Mouse (Mus musculus) heart, embryonic 14.5 days (tissue): Measurements from ENCODE around the gene Arhgap22. TPM values are rescaled to one million over a fixed set of nuclear protein-coding genes. Genes with fewer than 3 reads are reported as not detected.

Experiments used
- ATAC-seq: fragments of 200-750 bp; cut with Nextera tagmentation; 2 replicates; pipeline ENCODE4 v1.8.0; 2017; ENCODE audit warnings: low read depth, moderate TSS enrichment; ENCODE audit not compliant: insufficient number of reproducible peaks, insufficient read depth, low FRiP score
- H3K27ac ChIP-seq, 2 experiments: fragments of 200-500 bp in 1 of 2; fragments of 300-500 bp in 1 of 2; sonication (generic) in 1 of 2; replicated peaks in 1 of 2; 2 replicates each; pipeline ENCODE4 v1.5.1; 2012 to 2014; ENCODE audit warnings: low read depth in 2 of 2, low read length in 2 of 2, control low read depth in 1 of 2, mild to moderate bottlenecking in 1 of 2, mixed read lengths in 1 of 2; ENCODE audit not compliant: control insufficient read depth in 1 of 2, insufficient read depth in 1 of 2
- H3K27me3 ChIP-seq: fragments of 300-500 bp; sonication (generic); 2 replicates; pipeline ENCODE4 v1.6.1; 2014; ENCODE audit warnings: mild to moderate bottlenecking, low read length, control low read depth; ENCODE audit not compliant: control insufficient read depth, insufficient read depth
- H3K36me3 ChIP-seq: fragments of 300-500 bp; sonication (generic); 2 replicates; pipeline ENCODE4 v1.6.1; 2014; ENCODE audit warnings: mild to moderate bottlenecking, control low read depth, low read length, mixed read lengths; ENCODE audit not compliant: control insufficient read depth, insufficient read depth
- H3K4me1 ChIP-seq, 2 experiments: fragments of 200-500 bp in 1 of 2; fragments of 300-500 bp in 1 of 2; sonication (generic) in 1 of 2; 2 replicates each; pipeline ENCODE4 v1.6.1; 2012 to 2014; ENCODE audit warnings: low read length in 2 of 2, control low read depth in 1 of 2, mixed read lengths in 1 of 2; ENCODE audit not compliant: control insufficient read depth in 2 of 2, insufficient read depth in 2 of 2
- H3K4me2 ChIP-seq: fragments of 300-500 bp; sonication (generic); 2 replicates; pipeline ENCODE4 v1.6.1; 2014; ENCODE audit warnings: mild to moderate bottlenecking, low read length
- H3K4me3 ChIP-seq, 2 experiments: fragments of 200-500 bp in 1 of 2; fragments of 300-500 bp in 1 of 2; sonication (generic) in 1 of 2; 2 replicates each; pipeline ENCODE4 v1.5.1; 2012 to 2014; ENCODE audit warnings: low read length in 2 of 2, mild to moderate bottlenecking in 2 of 2, control low read depth in 1 of 2, low read depth in 1 of 2, moderate library complexity in 1 of 2; ENCODE audit not compliant: control insufficient read depth in 1 of 2, insufficient read depth in 1 of 2
- H3K9ac ChIP-seq: fragments of 300-500 bp; sonication (generic); 2 replicates; pipeline ENCODE4 v1.6.1; 2014; ENCODE audit warnings: mild to moderate bottlenecking, low read length
- H3K9me3 ChIP-seq: fragments of 300-500 bp; sonication (generic); 2 replicates; pipeline ENCODE4 v1.6.1; 2016; ENCODE audit warnings: low read length, control low read depth; ENCODE audit not compliant: control insufficient read depth
- WGBS: fragments of 180-500 bp; shearing (Covaris S2); extraction: QIAGEN DNeasy Blood & Tissue Kit; methylation state at CpG from one replicate; pipeline ENCODE4 v1.1.7; 2014; 5-methylcytosine and 5-hydroxymethylcytosine counted together
- polyA plus RNA-seq: library from polyadenylated mRNA; unstranded; fragments of >200 nt; fragmentation: Nextera tagmentation; extraction: Ambion mirVana; gene quantifications from 2 replicates; pipeline ENCODE4 v1.2.1, GENCODE M21; 2014

Arhgap22 gene
- polyA plus RNA-seq, 1 experiment from 2014 or later = 2.6 TPM

DNA sequence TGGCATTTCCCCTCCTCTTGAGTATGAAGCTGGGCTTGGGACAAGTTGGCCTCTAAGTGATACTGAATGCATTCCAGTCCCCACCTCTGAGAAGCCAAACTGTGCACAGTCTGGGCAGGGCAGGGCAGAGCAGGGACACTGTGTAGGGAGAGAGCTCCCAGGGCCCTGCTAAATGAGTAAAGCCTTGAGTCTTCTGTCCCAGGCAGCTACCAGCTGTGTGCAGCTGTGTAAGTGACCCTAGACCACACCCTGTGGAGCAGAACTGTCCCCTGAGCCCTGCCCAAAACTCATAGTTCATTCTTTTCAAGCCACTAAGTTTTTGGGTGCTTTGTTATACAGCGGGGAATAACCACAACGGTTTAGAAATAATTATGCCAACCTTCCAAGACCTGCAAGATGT lies 67.1 kb downstream of the Arhgap22 start:
- no peak overlapping the region for H3K9ac ChIP-seq
- H3K27me3 ChIP-seq = no peaks in the 10 kb centered on the region
- no peak overlapping the region for H3K27ac ChIP-seq
- H3K4me2 ChIP-seq = no peak overlapping the region
- H3K9me3 ChIP-seq = no peaks in the 10 kb centered on the region
- H3K4me1 ChIP-seq = peaks cover 4 to 5% of the 10 kb centered on the region in 2 experiments; a peak in 1 of 4 replicates
- H3K36me3 ChIP-seq = no peaks in the 10 kb centered on the region
- no peak for ATAC-seq
- WGBS = 84% methylated on average over 2 of the region's 2 CpGs
- no peak overlapping the region for H3K4me3 ChIP-seq

DNA sequence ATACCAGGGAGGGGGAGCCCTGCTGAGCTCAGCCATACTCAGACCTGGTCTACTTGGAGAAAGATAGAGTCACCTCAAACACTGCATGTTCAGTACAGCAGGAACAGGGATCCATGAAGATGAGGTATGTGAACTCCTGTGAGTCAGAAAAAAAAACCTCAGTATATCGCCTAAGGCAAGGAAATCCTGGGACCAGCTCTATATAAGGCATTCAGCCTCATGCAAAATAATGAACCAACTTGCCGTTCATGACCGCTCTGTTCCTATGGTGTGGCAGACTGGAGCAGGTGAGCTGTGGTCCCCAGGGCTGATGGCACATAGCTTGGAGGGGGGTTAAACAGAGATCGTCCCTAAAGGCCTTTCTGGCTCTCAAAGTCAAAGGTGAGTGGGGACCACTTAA lies 68.6 kb downstream of the Arhgap22 start:
- Histone ChIP-seq H3K9me3 (no peaks in the 10 kb centered on the region), H3K4me3 (no peak overlapping the region), H3K36me3 (no peaks in the 10 kb centered on the region), H3K4me1 (no peaks in the 10 kb centered on the region; a peak in 1 of 4 replicates), H3K4me2 (no peak overlapping the region), H3K9ac (no peak overlapping the region), H3K27ac (no peak overlapping the region), H3K27me3 (no peaks in the 10 kb centered on the region)
- 88% methylated on average over 4 of the region's 4 CpGs for WGBS
- ATAC-seq = no peak

DNA sequence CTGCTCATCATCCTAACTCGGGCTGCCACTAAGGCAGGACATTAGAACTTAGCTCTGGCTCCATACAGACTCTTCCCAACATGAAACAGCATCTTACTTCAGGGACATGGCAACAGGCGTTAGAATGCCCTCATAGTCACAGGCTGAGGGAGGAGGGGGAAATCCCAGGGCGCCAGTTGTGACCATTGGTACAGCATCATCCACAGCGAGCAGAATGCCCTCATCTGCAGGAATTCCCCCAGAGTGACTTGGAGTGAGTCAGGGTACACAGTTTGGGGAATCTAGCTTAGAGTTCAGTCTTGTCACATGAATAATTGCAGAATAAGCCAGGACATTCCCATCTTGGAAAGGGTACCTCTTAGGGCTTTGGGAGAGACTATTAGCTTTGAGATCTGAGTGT lies 74.1 kb downstream of the Arhgap22 start:
- WGBS = 80% methylated on average over 4 of the region's 4 CpGs
- Histone ChIP-seq H3K4me3 (no peak overlapping the region), H3K27me3 (no peaks in the 10 kb centered on the region), H3K36me3 (no peaks in the 10 kb centered on the region), H3K9ac (no peak overlapping the region), H3K4me2 (no peak overlapping the region), H3K4me1 (peaks cover 8 to 15% of the 10 kb centered on the region in 2 experiments), H3K27ac (no peak overlapping the region), H3K9me3 (no peaks in the 10 kb centered on the region)
- no peak for ATAC-seq

DNA sequence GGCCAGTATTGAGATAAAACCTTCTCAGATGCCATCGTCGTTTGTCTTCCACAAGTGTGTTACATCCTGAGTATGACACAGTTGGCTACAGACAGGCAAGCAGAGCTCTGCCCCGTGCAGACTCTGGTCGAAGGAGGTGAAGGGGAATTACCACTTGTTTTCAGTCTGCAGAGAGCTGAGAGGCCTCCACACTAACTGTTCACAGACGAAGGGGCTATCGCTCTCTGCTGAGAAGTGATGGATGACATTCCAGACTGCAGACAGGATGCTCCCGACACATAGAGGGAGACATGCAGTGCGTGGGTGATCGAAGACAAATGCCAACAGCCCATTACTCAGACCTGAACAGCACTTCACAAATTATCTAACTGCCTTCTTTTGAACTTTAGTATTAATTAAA lies 76.2 kb downstream of the Arhgap22 start:
- H3K27ac ChIP-seq = no peak overlapping the region; a peak in 1 of 4 replicates
- no peaks in the 10 kb centered on the region for H3K27me3 ChIP-seq
- 21% methylated on average over 9 of the region's 9 CpGs for WGBS
- peaks cover 8 to 15% of the 10 kb centered on the region in 2 experiments for H3K4me1 ChIP-seq
- no peaks in the 10 kb centered on the region for H3K36me3 ChIP-seq
- no peak overlapping the region for H3K4me2 ChIP-seq
- H3K9ac ChIP-seq = no peak overlapping the region
- no peak for ATAC-seq
- H3K4me3 ChIP-seq = no peak overlapping the region
- H3K9me3 ChIP-seq = no peaks in the 10 kb centered on the region

DNA sequence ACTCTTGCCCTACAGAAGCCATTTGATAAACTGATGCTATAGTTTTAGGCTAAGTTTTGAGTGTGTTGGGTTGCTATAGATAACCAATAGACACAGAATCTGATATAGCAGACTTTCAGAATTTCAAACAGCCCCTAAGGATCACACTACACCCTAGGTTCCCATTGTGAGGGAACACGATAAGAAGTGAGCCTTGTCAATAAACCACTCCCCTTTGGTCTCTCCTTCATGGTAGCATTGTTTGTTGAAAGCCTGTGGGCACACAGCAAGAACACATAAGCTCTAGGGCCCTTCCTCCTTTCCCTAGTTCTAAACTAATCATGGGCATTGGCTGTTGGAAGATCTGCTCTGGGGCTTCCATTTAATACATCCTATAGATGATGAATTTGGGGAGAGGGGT lies 80.7 kb downstream of the Arhgap22 start:
- 47% methylated on average over 1 of the region's 1 CpGs for WGBS
- Histone ChIP-seq H3K9me3 (no peaks in the 10 kb centered on the region), H3K36me3 (no peaks in the 10 kb centered on the region), H3K27me3 (no peaks in the 10 kb centered on the region), H3K4me3 (no peak overlapping the region), H3K4me2 (no peak overlapping the region), H3K9ac (no peak overlapping the region), H3K4me1 (peaks cover 3 to 6% of the 10 kb centered on the region in 2 experiments; a peak in 3 of 4 replicates), H3K27ac (no peak overlapping the region)
- no peak for ATAC-seq

DNA sequence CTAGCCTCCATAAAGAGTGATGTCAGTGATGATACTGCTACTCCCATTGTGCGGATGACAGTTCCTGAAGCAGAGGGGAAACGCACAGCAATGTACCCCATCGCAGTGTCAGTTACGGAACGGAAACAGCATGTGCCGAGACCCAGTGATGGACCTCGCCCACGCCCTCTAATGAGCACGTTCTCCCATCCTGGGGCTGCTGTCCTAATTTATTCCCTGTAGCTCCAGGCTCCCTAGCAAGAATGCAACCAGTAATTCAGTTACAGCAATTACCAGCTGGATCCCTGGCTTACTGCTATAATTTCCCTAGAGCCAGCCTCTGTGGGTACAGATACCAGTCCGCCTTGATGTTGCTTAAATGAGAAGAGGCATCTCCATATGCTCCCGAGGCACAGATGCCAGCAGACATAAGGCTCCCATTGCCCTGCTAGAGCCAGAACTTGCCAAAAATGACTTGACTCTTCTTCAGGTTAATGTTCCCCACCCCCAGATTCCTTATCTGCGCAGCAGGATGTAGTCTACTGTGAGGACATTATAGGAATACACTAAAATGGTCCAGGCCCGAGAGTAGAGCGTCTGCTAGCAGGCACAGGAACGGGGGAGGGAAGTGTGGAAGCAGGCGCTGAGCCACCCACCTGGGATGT lies 83.0 kb downstream of the Arhgap22 start:
- H3K36me3 ChIP-seq = no peaks in the 10 kb centered on the region
- no peak overlapping the region for H3K4me2 ChIP-seq
- no peaks in the 10 kb centered on the region for H3K27me3 ChIP-seq
- H3K4me3 ChIP-seq = no peak overlapping the region
- no peak overlapping the region for H3K27ac ChIP-seq
- H3K9me3 ChIP-seq = no peaks in the 10 kb centered on the region
- ATAC-seq = no peak
- 82% methylated on average over 16 of the region's 16 CpGs for WGBS
- H3K4me1 ChIP-seq = no peaks in the 10 kb centered on the region
- no peak overlapping the region for H3K9ac ChIP-seq

DNA sequence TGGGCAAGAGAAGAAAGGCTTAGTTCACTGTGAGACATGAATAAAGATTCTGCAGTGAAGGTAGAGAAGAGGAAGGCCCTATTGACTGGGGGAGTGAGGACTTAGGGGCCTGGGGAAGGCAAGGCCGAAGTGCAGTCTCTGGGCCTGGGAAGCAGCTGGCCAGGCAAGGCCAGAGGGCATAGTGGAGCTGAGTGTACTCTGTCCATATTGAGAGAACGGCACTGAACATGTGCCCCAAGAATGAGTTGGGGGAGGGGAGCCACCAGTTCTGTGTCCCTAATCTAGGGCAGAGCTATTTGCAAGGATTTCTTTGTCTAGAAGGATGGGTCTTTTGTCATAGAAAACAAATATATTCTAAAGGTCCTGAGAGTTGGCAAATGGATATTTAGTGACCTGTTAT lies 86.8 kb downstream of the Arhgap22 start:
- 64% methylated on average over 2 of the region's 2 CpGs for WGBS
- H3K36me3 ChIP-seq = no peaks in the 10 kb centered on the region

DNA sequence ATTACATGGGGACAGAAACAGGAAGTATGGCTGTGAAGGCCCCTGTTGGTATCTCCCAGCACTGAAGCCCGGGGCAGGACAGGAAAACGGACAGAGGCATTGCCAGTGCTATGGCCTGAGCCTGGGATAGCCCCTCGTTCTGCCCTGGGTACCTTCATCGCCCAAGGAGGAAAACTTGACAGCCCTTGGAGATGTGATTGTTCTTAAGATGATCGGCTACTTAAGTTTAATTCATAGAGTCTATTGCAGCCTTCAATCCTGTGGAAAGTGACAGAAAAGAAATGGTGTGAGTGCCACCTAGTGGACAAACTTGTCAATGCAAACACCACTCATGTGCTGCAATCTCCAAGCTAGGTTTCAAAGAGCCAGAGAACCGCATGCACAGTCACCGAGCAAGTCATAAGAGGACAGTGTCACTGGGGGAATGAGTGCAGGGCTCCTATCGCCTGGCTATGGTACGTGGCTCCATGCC lies 89.6 kb downstream of the Arhgap22 start:
- H3K36me3 ChIP-seq = no peaks in the 10 kb centered on the region
- 19% methylated on average over 9 of the region's 9 CpGs for whole genome bisulfite sequencing
- ATAC-seq = no peak

More for the DNA sequence above, 86.8 kb downstream of the Arhgap22 start:
- Histone ChIP-seq H3K27ac (no peak overlapping the region), H3K4me1 (peaks cover 4 to 6% of the 10 kb centered on the region in 2 experiments; a peak in 2 of 4 replicates), H3K9me3 (no peaks in the 10 kb centered on the region), H3K4me3 (no peak overlapping the region), H3K27me3 (0 out of 2 replicates have a peak, but pooled peaks cover 4% of the 10 kb centered on the region), H3K4me2 (no peak overlapping the region), H3K9ac (no peak overlapping the region)
- no peak for ATAC-seq

More for the DNA sequence above, 89.6 kb downstream of the Arhgap22 start:
- H3K9ac ChIP-seq = no peak overlapping the region
- no peak overlapping the region for H3K4me3 ChIP-seq
- peaks cover 10% of the 10 kb centered on the region in 2 experiments; a peak in 2 of 4 replicates for H3K4me1 ChIP-seq
- H3K27me3 ChIP-seq = 0 out of 2 replicates have a peak, but pooled peaks cover 4% of the 10 kb centered on the region
- no peak overlapping the region for H3K27ac ChIP-seq
- no peak overlapping the region for H3K4me2 ChIP-seq
- no peaks in the 10 kb centered on the region for H3K9me3 ChIP-seq
